Mouse (Mus musculus) hindbrain, embryonic 16.5 days (tissue): ENCODE measurements around the gene Lhx1. TPM values are rescaled to one million over a fixed set of nuclear protein-coding genes. Genes with fewer than 3 reads are reported as not detected.

Experiments used
- ATAC-seq: fragments of 200-750 bp; cut with Nextera tagmentation; 2 replicates; pipeline ENCODE4 v1.8.0; 2017; ENCODE audit warnings: moderate TSS enrichment, moderate library complexity
- H3K27ac ChIP-seq: fragments of 300-500 bp; sonication (generic); 2 replicates; pipeline ENCODE4 v1.5.1; 2014; ENCODE audit warnings: low read depth, mild to moderate bottlenecking, control low read depth, low read length, moderate library complexity
- H3K27me3 ChIP-seq: fragments of 300-500 bp; sonication (generic); replicated peaks from 2 replicates; pipeline ENCODE4 v1.6.1; 2014; ENCODE audit warnings: low read length; ENCODE audit not compliant: control insufficient read depth, insufficient read depth
- H3K36me3 ChIP-seq: fragments of 300-500 bp; sonication (generic); 2 replicates; pipeline ENCODE4 v1.6.1; 2014; ENCODE audit warnings: mild to moderate bottlenecking, low read length, moderate library complexity, mixed read lengths; ENCODE audit not compliant: control insufficient read depth, insufficient read depth
- H3K4me1 ChIP-seq: fragments of 300-500 bp; sonication (generic); 2 replicates; pipeline ENCODE4 v1.6.1; 2014; ENCODE audit warnings: low read depth, low read length; ENCODE audit not compliant: control insufficient read depth, insufficient read depth
- H3K4me2 ChIP-seq: fragments of 300-500 bp; sonication (generic); 2 replicates; pipeline ENCODE4 v1.6.1; 2014; ENCODE audit warnings: mild to moderate bottlenecking, low read length, control low read depth, moderate library complexity
- H3K4me3 ChIP-seq: fragments of 300-500 bp; sonication (generic); 2 replicates; pipeline ENCODE4 v1.5.1; 2014; ENCODE audit warnings: mild to moderate bottlenecking, low read length, control low read depth, moderate library complexity
- H3K9ac ChIP-seq: fragments of 300-500 bp; sonication (generic); 2 replicates; pipeline ENCODE4 v1.6.1; 2014; ENCODE audit warnings: low read depth, mild to moderate bottlenecking, control low read depth, low read length, moderate library complexity
- H3K9me3 ChIP-seq: fragments of 300-500 bp; sonication (generic); 2 replicates; pipeline ENCODE4 v1.6.1; 2014; ENCODE audit warnings: mild to moderate bottlenecking, low read length, moderate library complexity; ENCODE audit not compliant: control insufficient read depth
- WGBS: fragments of 180-500 bp; shearing (Covaris S2); extraction: QIAGEN DNeasy Blood & Tissue Kit; methylation state at CpG from one replicate; pipeline ENCODE4 v1.1.7; 2014; 5-methylcytosine and 5-hydroxymethylcytosine counted together
- polyA plus RNA-seq: library from polyadenylated mRNA; unstranded; fragments of >200 nt; fragmentation: Nextera tagmentation; extraction: Ambion mirVana; gene quantifications from 2 replicates; pipeline ENCODE4 v1.2.1, GENCODE M21; 2015

The Lhx1 gene
- polyA plus RNA-seq, 1 experiment from 2014 or later: 35.9 TPM

- H3K4me3 ChIP-seq: peak overlapping the region; percentile 43
- peak overlapping the region; percentile 62 for H3K9ac ChIP-seq
- H3K9me3 ChIP-seq: no peaks in the 10 kb centered on the region
- peak overlapping the region; percentile 68 for H3K4me2 ChIP-seq
- H3K27ac ChIP-seq: no peak overlapping the region; the same call in 1 of the 2 replicates
- peaks cover 17% of the 10 kb centered on the region for H3K4me1 ChIP-seq
- no peak for ATAC-seq
- H3K27me3 ChIP-seq: peaks cover 19% of the 10 kb centered on the region
- no peaks in the 10 kb centered on the region for H3K36me3 ChIP-seq
- whole genome bisulfite sequencing: 10% methylated on average over 14 of the region's 14 CpGs
These were observed 4.7 kb upstream of the Lhx1 start for GRCm38 (mm10) chr11:84529797-84530703.

- H3K36me3 ChIP-seq: no peaks in the 10 kb centered on the region
- H3K9ac ChIP-seq: peak overlapping the region; percentile 62
- H3K9me3 ChIP-seq: no peaks in the 10 kb centered on the region
- H3K4me3 ChIP-seq: peak overlapping the region; percentile 43
- H3K4me1 ChIP-seq: peaks cover 18% of the 10 kb centered on the region
- WGBS: under 1% methylated on average over 24 of the region's 24 CpGs
- H3K4me2 ChIP-seq: peak overlapping the region; percentile 68
- peak overlapping the region; percentile 72 for H3K27ac ChIP-seq
- no peak for ATAC-seq
- H3K27me3 ChIP-seq: peaks cover 19% of the 10 kb centered on the region
These were observed 3.9 kb upstream of the Lhx1 start for GRCm38 (mm10) chr11:84529143-84529755.

- H3K9me3 ChIP-seq: no peaks in the 10 kb centered on the region
- ATAC-seq: no peak
- no peaks in the 10 kb centered on the region for H3K36me3 ChIP-seq
- peaks cover 25% of the 10 kb centered on the region for H3K27me3 ChIP-seq
- peak overlapping the region; percentile 43 for H3K4me3 ChIP-seq
- H3K4me1 ChIP-seq: peaks cover 22% of the 10 kb centered on the region
- H3K9ac ChIP-seq: peak overlapping the region; percentile 54
- WGBS: 3% methylated on average over 29 of the region's 29 CpGs
- H3K4me2 ChIP-seq: peak overlapping the region; percentile 68
- peak overlapping the region; percentile 49 for H3K27ac ChIP-seq
These were observed 1.9 kb upstream of the Lhx1 start for GRCm38 (mm10) chr11:84526976-84527860.

- peak overlapping the region; percentile 77 for H3K27ac ChIP-seq
- 2% methylated on average over 10 of the region's 10 CpGs for WGBS
- peaks cover 22% of the 10 kb centered on the region for H3K27me3 ChIP-seq
- peak overlapping the region; percentile 54 for H3K9ac ChIP-seq
- H3K4me3 ChIP-seq: peak overlapping the region; percentile 43
- ATAC-seq: no peak
- H3K4me1 ChIP-seq: peaks cover 22% of the 10 kb centered on the region
- H3K4me2 ChIP-seq: peak overlapping the region; percentile 68
- H3K9me3 ChIP-seq: no peaks in the 10 kb centered on the region
- no peaks in the 10 kb centered on the region for H3K36me3 ChIP-seq
These were observed 1.1 kb upstream of the Lhx1 start for GRCm38 (mm10) chr11:84526451-84526850.

- peak overlapping the region; percentile 43 for H3K4me3 ChIP-seq
- H3K9me3 ChIP-seq: no peaks in the 10 kb centered on the region
- no peaks in the 10 kb centered on the region for H3K36me3 ChIP-seq
- H3K27me3 ChIP-seq: peaks cover 23% of the 10 kb centered on the region
- peak overlapping the region; percentile 54 for H3K9ac ChIP-seq
- H3K4me2 ChIP-seq: peak overlapping the region; percentile 68
- peaks cover 18% of the 10 kb centered on the region for H3K4me1 ChIP-seq
- H3K27ac ChIP-seq: peak overlapping the region; percentile 65
- no peak for ATAC-seq
- under 1% methylated on average over 46 of the region's 48 CpGs for WGBS
These were observed 644 bp downstream of the Lhx1 start for GRCm38 (mm10) chr11:84524511-84525270.

GRCm38 (mm10) chr11:84523841-84524510, 1.4 kb downstream of the Lhx1 start:
- H3K36me3 ChIP-seq: no peaks in the 10 kb centered on the region
- no peak for ATAC-seq
- no peaks in the 10 kb centered on the region for H3K9me3 ChIP-seq
- under 1% methylated on average over 35 of the region's 35 CpGs for WGBS
- peak overlapping the region; percentile 68 for H3K4me2 ChIP-seq
- peaks cover 11% of the 10 kb centered on the region for H3K4me1 ChIP-seq
- peaks cover 29% of the 10 kb centered on the region for H3K27me3 ChIP-seq
- peak overlapping the region; percentile 54 for H3K9ac ChIP-seq
- H3K4me3 ChIP-seq: peak overlapping the region; percentile 43
- H3K27ac ChIP-seq: peak overlapping the region; percentile 65

GRCm38 (mm10) chr11:84523321-84523831, 2.0 kb downstream of the Lhx1 start:
- Histone ChIP-seq H3K4me2 (peak overlapping the region; percentile 68), H3K36me3 (no peaks in the 10 kb centered on the region), H3K27me3 (peaks cover 29% of the 10 kb centered on the region), H3K27ac (peak overlapping the region; percentile 65), H3K4me1 (peaks cover 11% of the 10 kb centered on the region), H3K4me3 (peak overlapping the region; percentile 43), H3K9me3 (no peaks in the 10 kb centered on the region), H3K9ac (peak overlapping the region; percentile 54)
- ATAC-seq: no peak
- WGBS: under 1% methylated on average over 16 of the region's 16 CpGs
